Mouse (Mus musculus): ENCODE data around the gene Uspl1. TPM values are rescaled to one million over a fixed set of nuclear protein-coding genes. Genes with fewer than 3 reads are reported as not detected.

Uspl1 gene
- polyA plus RNA-seq, 2 experiments = 27.2 to 44.8 TPM

- no peak overlapping the region for H3K27ac ChIP-seq (replicated peaks; ENCODE audit: low read depth, low read length)
- 79% methylated on average over 4 of the region's 4 CpGs for WGBS
- H3K9me3 ChIP-seq (ENCODE audit: control insufficient read depth, low read length) = no peaks in the 10 kb centered on the region
- no peak overlapping the region for H3K4me3 ChIP-seq (replicated peaks; ENCODE audit: low read length)
- H3K4me1 ChIP-seq (ENCODE audit: control insufficient read depth, insufficient read depth, low read length) = no peaks in the 10 kb centered on the region
- H3K4me2 ChIP-seq (replicated peaks; ENCODE audit: low read depth, low read length, severe bottlenecking) = no peak overlapping the region
- no peak for ATAC-seq (ENCODE audit: low FRiP score, low read depth)
- no peaks in the 10 kb centered on the region for H3K27me3 ChIP-seq (ENCODE audit: control insufficient read depth, insufficient read depth, low read length)
- TF ChIP-seq POLR2A (IDR thresholded peaks at IDR 0.05; ENCODE audit: borderline replicate concordance, extremely low read depth, insufficient read depth, insufficient read length) = no peak
- H3K9ac ChIP-seq (ENCODE audit: low read depth, low read length, severe bottlenecking) = no peak overlapping the region
- H3K36me3 ChIP-seq (ENCODE audit: control insufficient read depth, insufficient read depth, low read length) = peaks cover 78% of the 10 kb centered on the region
- no peak for DNase-seq (ENCODE audit: low spot score)
Observed at GRCm38 (mm10) chr5:149203796-149204375, 19.7 kb downstream of the Uspl1 start.

GRCm38 (mm10) chr5:149204822-149205221, 20.7 kb downstream of the Uspl1 start:
- no peak overlapping the region for H3K4me2 ChIP-seq (replicated peaks; ENCODE audit: low read depth, low read length, severe bottlenecking)
- no peak for TF ChIP-seq POLR2A (IDR thresholded peaks at IDR 0.05; ENCODE audit: borderline replicate concordance, extremely low read depth, insufficient read depth, insufficient read length)
- no peak overlapping the region for H3K9ac ChIP-seq (ENCODE audit: low read depth, low read length, severe bottlenecking)
- no peaks in the 10 kb centered on the region for H3K4me1 ChIP-seq (ENCODE audit: control insufficient read depth, insufficient read depth, low read length)
- no peaks in the 10 kb centered on the region for H3K9me3 ChIP-seq (ENCODE audit: control insufficient read depth, low read length)
- DNase-seq (ENCODE audit: low spot score) (no peak), ATAC-seq (ENCODE audit: low FRiP score, low read depth) (no peak)
- no peak overlapping the region for H3K4me3 ChIP-seq (replicated peaks; ENCODE audit: low read length)
- no peaks in the 10 kb centered on the region for H3K27me3 ChIP-seq (ENCODE audit: control insufficient read depth, insufficient read depth, low read length)
- peaks cover 78% of the 10 kb centered on the region for H3K36me3 ChIP-seq (ENCODE audit: control insufficient read depth, insufficient read depth, low read length)
- 96% methylated on average over 7 of the region's 7 CpGs for WGBS
- H3K27ac ChIP-seq (replicated peaks; ENCODE audit: low read depth, low read length) = no peak overlapping the region

DNA sequence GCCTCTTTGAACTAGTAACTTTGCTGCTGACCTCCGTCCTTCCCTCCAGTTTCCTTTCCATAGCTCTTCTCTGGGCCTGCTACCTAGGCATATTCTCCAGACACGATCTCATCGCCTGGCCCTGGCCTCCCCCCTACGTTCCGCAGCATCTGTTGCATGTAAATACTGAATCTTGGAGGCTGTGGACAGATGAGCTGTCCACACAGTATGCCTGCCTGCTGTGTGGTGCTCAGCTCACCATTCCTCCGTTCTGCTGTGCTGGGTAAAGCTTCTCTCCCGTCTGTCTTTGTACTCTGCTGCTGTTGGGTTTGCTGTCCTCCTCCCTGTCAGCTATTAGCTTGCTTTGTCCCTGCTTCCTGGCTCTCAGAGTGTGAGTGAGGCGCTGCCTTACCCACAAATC, 21.1 kb downstream of the Uspl1 start:
- no peak overlapping the region for H3K4me3 ChIP-seq (replicated peaks; ENCODE audit: low read length)
- TF ChIP-seq POLR2A (IDR thresholded peaks at IDR 0.05; ENCODE audit: borderline replicate concordance, extremely low read depth, insufficient read depth, insufficient read length) = no peak
- no peaks in the 10 kb centered on the region for H3K27me3 ChIP-seq (ENCODE audit: control insufficient read depth, insufficient read depth, low read length)
- no peak overlapping the region for H3K9ac ChIP-seq (ENCODE audit: low read depth, low read length, severe bottlenecking)
- no peaks in the 10 kb centered on the region for H3K4me1 ChIP-seq (ENCODE audit: control insufficient read depth, insufficient read depth, low read length)
- H3K4me2 ChIP-seq (replicated peaks; ENCODE audit: low read depth, low read length, severe bottlenecking) = no peak overlapping the region
- no peaks in the 10 kb centered on the region for H3K9me3 ChIP-seq (ENCODE audit: control insufficient read depth, low read length)
- peaks cover 80% of the 10 kb centered on the region for H3K36me3 ChIP-seq (ENCODE audit: control insufficient read depth, insufficient read depth, low read length)
- no peak for DNase-seq (ENCODE audit: low spot score)
- ATAC-seq (ENCODE audit: low FRiP score, low read depth) = no peak
- H3K27ac ChIP-seq (replicated peaks; ENCODE audit: low read depth, low read length) = no peak overlapping the region
- 80% methylated on average over 8 of the region's 8 CpGs for WGBS

DNA sequence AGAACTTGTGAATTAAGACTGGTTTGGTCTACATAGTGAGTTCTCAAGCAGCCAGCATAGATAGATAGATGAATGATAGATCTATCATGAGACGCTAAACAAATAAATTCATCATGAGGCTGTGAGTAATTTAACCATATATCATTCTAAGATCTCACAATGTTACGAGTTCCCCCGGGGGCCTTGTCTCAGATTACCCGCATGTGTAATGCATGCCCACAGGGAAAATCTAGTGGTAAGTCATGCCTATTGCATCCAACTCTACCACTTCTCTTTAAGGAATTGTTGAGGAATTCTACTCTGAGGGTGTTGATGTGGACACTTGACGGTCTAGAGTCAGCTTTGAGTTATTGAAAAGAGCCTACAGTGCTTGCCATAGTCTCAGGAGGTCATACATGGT, 22.1 kb downstream of the Uspl1 start:
- peaks cover 83% of the 10 kb centered on the region for H3K36me3 ChIP-seq (ENCODE audit: control insufficient read depth, insufficient read depth, low read length)
- H3K4me3 ChIP-seq (replicated peaks; ENCODE audit: low read length) = no peak overlapping the region
- H3K27ac ChIP-seq (replicated peaks; ENCODE audit: low read depth, low read length) = no peak overlapping the region
- no peak for TF ChIP-seq POLR2A (IDR thresholded peaks at IDR 0.05; ENCODE audit: borderline replicate concordance, extremely low read depth, insufficient read depth, insufficient read length)
- 72% methylated on average over 5 of the region's 5 CpGs for WGBS
- H3K4me2 ChIP-seq (replicated peaks; ENCODE audit: low read depth, low read length, severe bottlenecking) = no peak overlapping the region
- no peak for ATAC-seq (ENCODE audit: low FRiP score, low read depth)
- DNase-seq (ENCODE audit: low spot score) = no peak
- H3K9me3 ChIP-seq (ENCODE audit: control insufficient read depth, low read length) = no peaks in the 10 kb centered on the region
- no peaks in the 10 kb centered on the region for H3K4me1 ChIP-seq (ENCODE audit: control insufficient read depth, insufficient read depth, low read length)
- no peak overlapping the region for H3K9ac ChIP-seq (ENCODE audit: low read depth, low read length, severe bottlenecking)
- H3K27me3 ChIP-seq (ENCODE audit: control insufficient read depth, insufficient read depth, low read length) = no peaks in the 10 kb centered on the region

DNA sequence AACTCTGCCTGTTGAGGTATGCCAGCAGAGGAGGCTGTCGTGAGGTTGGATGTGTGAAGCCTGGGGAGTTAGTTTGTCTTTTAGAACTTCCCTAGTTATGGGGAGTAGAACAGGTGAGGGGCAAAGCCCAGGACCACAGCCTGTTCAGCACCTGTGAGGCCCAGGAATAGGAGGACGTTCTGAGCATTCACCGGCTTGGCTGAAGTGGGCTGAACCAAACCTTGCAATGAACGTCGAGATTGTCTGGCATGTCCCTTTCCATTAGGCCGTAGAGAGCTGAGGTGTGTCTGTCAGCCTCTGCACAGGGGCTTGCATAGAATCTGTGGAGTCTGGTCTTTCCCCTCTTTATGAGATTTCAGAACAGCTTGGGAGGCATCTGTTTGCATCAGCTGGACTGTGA, 23.5 kb downstream of the Uspl1 start:
- Histone ChIP-seq H3K4me1 (ENCODE audit: control insufficient read depth, insufficient read depth, low read length) (no peaks in the 10 kb centered on the region), H3K27me3 (ENCODE audit: control insufficient read depth, insufficient read depth, low read length) (no peaks in the 10 kb centered on the region), H3K36me3 (ENCODE audit: control insufficient read depth, insufficient read depth, low read length) (peaks cover 83% of the 10 kb centered on the region), H3K4me2 (replicated peaks; ENCODE audit: low read depth, low read length, severe bottlenecking) (no peak overlapping the region), H3K9me3 (ENCODE audit: control insufficient read depth, low read length) (no peaks in the 10 kb centered on the region), H3K4me3 (replicated peaks; ENCODE audit: low read length) (no peak overlapping the region), H3K9ac (ENCODE audit: low read depth, low read length, severe bottlenecking) (no peak overlapping the region), H3K27ac (replicated peaks; ENCODE audit: low read depth, low read length) (no peak overlapping the region)
- no peak for TF ChIP-seq POLR2A (IDR thresholded peaks at IDR 0.05; ENCODE audit: borderline replicate concordance, extremely low read depth, insufficient read depth, insufficient read length)
- WGBS = 78% methylated on average over 6 of the region's 6 CpGs
- ATAC-seq (ENCODE audit: low FRiP score, low read depth) = no peak
- no peak for DNase-seq (ENCODE audit: low spot score)

DNA sequence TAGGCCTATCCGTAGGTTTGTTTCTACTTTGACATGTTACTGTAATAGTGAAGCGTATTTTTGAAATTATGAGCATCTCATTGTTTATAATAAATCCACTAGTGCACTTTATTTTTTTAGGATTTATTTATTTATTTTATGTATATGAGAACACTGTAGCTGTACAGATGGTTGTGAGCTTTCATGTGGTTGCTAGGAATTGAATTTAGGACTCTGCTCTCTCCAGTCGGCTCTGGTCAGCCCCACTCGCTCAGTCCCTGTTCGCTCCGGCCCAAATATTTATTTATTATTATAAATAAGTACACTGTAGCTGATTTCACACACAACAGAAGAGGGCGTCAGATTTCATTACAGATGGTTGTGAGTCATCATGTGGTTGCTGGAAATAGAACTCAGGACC, 24.6 kb downstream of the Uspl1 start:
- Histone ChIP-seq H3K4me2 (replicated peaks; ENCODE audit: low read depth, low read length, severe bottlenecking) (no peak overlapping the region), H3K9ac (ENCODE audit: low read depth, low read length, severe bottlenecking) (no peak overlapping the region), H3K27me3 (ENCODE audit: control insufficient read depth, insufficient read depth, low read length) (no peaks in the 10 kb centered on the region), H3K27ac (replicated peaks; ENCODE audit: low read depth, low read length) (no peak overlapping the region), H3K36me3 (ENCODE audit: control insufficient read depth, insufficient read depth, low read length) (peaks cover 84% of the 10 kb centered on the region), H3K9me3 (ENCODE audit: control insufficient read depth, low read length) (no peaks in the 10 kb centered on the region), H3K4me3 (replicated peaks; ENCODE audit: low read length) (no peak overlapping the region), H3K4me1 (ENCODE audit: control insufficient read depth, insufficient read depth, low read length) (no peaks in the 10 kb centered on the region)
- DNase-seq (ENCODE audit: low spot score) (no peak), ATAC-seq (ENCODE audit: low FRiP score, low read depth) (no peak)
- WGBS = 85% methylated on average over 7 of the region's 7 CpGs
- no peak for TF ChIP-seq POLR2A (IDR thresholded peaks at IDR 0.05; ENCODE audit: borderline replicate concordance, extremely low read depth, insufficient read depth, insufficient read length)

Data from limb, embryonic 14.5 days (tissue).